In genomic region chr4:109136475-109137125, GRCm38 (mm10) we compare ENCODE assay signal across 12 mouse cellular contexts.
DNase-seq lines count a peak whose midpoint lies in the region; ATAC-seq and TF ChIP-seq lines count a peak whose summit lies in the region.
"Had no signal": no experiment of that assay in that cellular context is flagged by ENCODE, and none has a peak within 500 bp of the region (broad histone marks: within the 10 kb centered on the region; RNA-seq: fewer than 3 reads in every experiment).

No protein-coding gene starts in this region.

- H3K9ac ChIP-seq in CH12.LX (ENCODE audit: insufficient read depth, low read depth), result no peak overlapping the region
- H3K9ac ChIP-seq in forebrain, embryonic 16.5 days (replicated peaks; ENCODE audit: low read depth, low read length), result no peak overlapping the region
- H3K9ac ChIP-seq in midbrain, embryonic 13.5 days (replicated peaks), result no peak overlapping the region
- H3K9ac ChIP-seq: forebrain, embryonic 12.5 days; limb, embryonic 15.5 days had no signal

- intact Hi-C loops in gastrocnemius, adult 2 months (cut with DNase I), result loop anchor here (2.0 kb wide), 1 partner anchor 16 kb away; no protein-coding TSS in a partner anchor
- intact Hi-C loops in gastrocnemius, postnatal 14 days (cut with DNase I; ENCODE audit: low total_unique reads), result no loop called here

- H3K9me3 ChIP-seq in CH12.LX (replicated peaks; ENCODE audit: low read length), result no peaks in the 10 kb centered on the region
- H3K9me3 ChIP-seq in forebrain, embryonic 16.5 days (ENCODE audit: control insufficient read depth, low read length), result no peaks in the 10 kb centered on the region
- H3K9me3 ChIP-seq in midbrain, embryonic 13.5 days, result no peaks in the 10 kb centered on the region
- H3K9me3 ChIP-seq: forebrain, embryonic 12.5 days; limb, embryonic 15.5 days had no signal

- TF ChIP-seq EP300 in CH12.LX (IDR thresholded peaks at IDR 0.05; ENCODE audit: low read length), result peak; percentile 61; the same call in 1 of the 2 replicates

- H3K27ac ChIP-seq in gastrocnemius, adult 2 months, result peak overlapping the region; percentile 9; the same call in 1 of the 2 replicates
- no peak overlapping the region for H3K27ac ChIP-seq in CH12.LX (ENCODE audit: insufficient read depth, low read depth)
- peak overlapping the region; percentile 44 for H3K27ac ChIP-seq in macrophage
- H3K27ac ChIP-seq in thymus, adult 2 months (ENCODE audit: control insufficient read depth, insufficient read depth, low read length), result peak overlapping the region; percentile 60
- H3K27ac ChIP-seq in forebrain, embryonic 16.5 days (ENCODE audit: low read length), result no peak overlapping the region
- H3K27ac ChIP-seq in midbrain, embryonic 13.5 days, result no peak overlapping the region
- H3K27ac ChIP-seq: forebrain, embryonic 12.5 days; limb, embryonic 15.5 days had no signal

- H3K79me2 ChIP-seq in CH12.LX (replicated peaks; ENCODE audit: control insufficient read depth, extremely low read depth, insufficient read depth, poor library complexity, severe bottlenecking), result no peaks in the 10 kb centered on the region
- H3K79me2 ChIP-seq in macrophage (ENCODE audit: inconsistent target), result peaks cover 42% of the 10 kb centered on the region; the same call in 1 of the 2 replicates

- dilution Hi-C loops in CH12.LX (cut with MboI; ENCODE audit: extremely low pct_ligation_motif_present, extremely low pct_unique_long_range_greater_than_20kb, low sequenced_read_pairs), result no loop called here

- peaks cover 6 to 37% of the 10 kb centered on the region in 2 experiments; a peak in 3 of 4 replicates for H3K4me1 ChIP-seq in CH12.LX (ENCODE audit: control insufficient read depth in 1 of 2, insufficient read depth in 2 of 2)
- peaks cover 7% of the 10 kb centered on the region for H3K4me1 ChIP-seq in thymus, adult 2 months (replicated peaks; ENCODE audit: control insufficient read depth, insufficient read depth, low read length)
- no peaks in the 10 kb centered on the region for H3K4me1 ChIP-seq in forebrain, embryonic 16.5 days (replicated peaks; ENCODE audit: control insufficient read depth, insufficient read depth, low read length)
- no peaks in the 10 kb centered on the region for H3K4me1 ChIP-seq in midbrain, embryonic 13.5 days (replicated peaks)
- H3K4me1 ChIP-seq: forebrain, embryonic 12.5 days had no signal

- H3K36me3 ChIP-seq in CH12.LX (replicated peaks in 1 of 2; ENCODE audit: control insufficient read depth in 1 of 2, insufficient read depth in 1 of 2, low read length in 1 of 2) (peaks cover 0 to 3% of the 10 kb centered on the region in 2 experiments), macrophage (ENCODE audit: inconsistent target) (no peaks in the 10 kb centered on the region; the same call in 1 of the 2 replicates)
- no peaks in the 10 kb centered on the region for H3K36me3 ChIP-seq in thymus, adult 2 months (ENCODE audit: control insufficient read depth, insufficient read depth, low read length)
- no peaks in the 10 kb centered on the region for H3K36me3 ChIP-seq in forebrain, embryonic 16.5 days (ENCODE audit: control insufficient read depth, insufficient read depth)
- H3K36me3 ChIP-seq in midbrain, embryonic 13.5 days, result peaks cover 5% of the 10 kb centered on the region
- H3K36me3 ChIP-seq: forebrain, embryonic 12.5 days; limb, embryonic 15.5 days had no signal

- H3K4me3 ChIP-seq in gastrocnemius, adult 2 months, result no peak overlapping the region
- H3K4me3 ChIP-seq in CH12.LX (replicated peaks in 1 of 3; ENCODE audit: low read depth in 2 of 3, low read length in 2 of 3, poor library complexity in 1 of 3) (no peak overlapping the region), macrophage (ENCODE audit: inconsistent target) (no peak overlapping the region)
- no peak overlapping the region for H3K4me3 ChIP-seq in thymus, adult 2 months (ENCODE audit: control insufficient read depth, insufficient read depth, low read length)
- no peak overlapping the region for H3K4me3 ChIP-seq in forebrain, embryonic 16.5 days (replicated peaks; ENCODE audit: low read length)
- no peak overlapping the region for H3K4me3 ChIP-seq in midbrain, embryonic 13.5 days (replicated peaks)
- H3K4me3 ChIP-seq: forebrain, embryonic 12.5 days; limb, embryonic 15.5 days had no signal

- no peak overlapping the region for H3K4me2 ChIP-seq in CH12.LX (ENCODE audit: insufficient read depth, low read depth, poor library complexity, severe bottlenecking)
- H3K4me2 ChIP-seq in forebrain, embryonic 16.5 days (ENCODE audit: low read length), result no peak overlapping the region
- H3K4me2 ChIP-seq in midbrain, embryonic 13.5 days (replicated peaks), result no peak overlapping the region
- H3K4me2 ChIP-seq: forebrain, embryonic 12.5 days; limb, embryonic 15.5 days had no signal

- WGBS in macrophage (ENCODE audit: missing documents), result 11% methylated on average over 7 of the region's 7 CpGs
- 18% methylated on average over 7 of the region's 7 CpGs for WGBS in thymus, adult 2 months
- WGBS in forebrain, embryonic 16.5 days, result 91% methylated on average over 7 of the region's 7 CpGs
- 89% methylated on average over 7 of the region's 7 CpGs for WGBS in midbrain, embryonic 13.5 days

- DNase-seq in gastrocnemius, adult 2 months, result no peak
- DNase-seq in gastrocnemius, postnatal 14 days, result no peak
- peak; percentile 66 for DNase-seq in CH12.LX (ENCODE audit: extremely low read depth)
- peak; percentile 49 for DNase-seq in thymus, adult 2 months
- DNase-seq in gastrocnemius, adult 18-20 months (ENCODE audit: low spot score), result no peak
- DNase-seq: heart, postnatal 36 days; kidney, adult 8-10 months had no signal

- in situ Hi-C loops in CH12.LX (cut with MboI; ENCODE audit: low pct_ligation_motif_present, low pct_unique_long_range_greater_than_20kb, low sequenced_read_pairs), result no loop called here

- no peaks in the 10 kb centered on the region for H3K27me3 ChIP-seq in CH12.LX (replicated peaks)
- H3K27me3 ChIP-seq in thymus, adult 2 months (ENCODE audit: control insufficient read depth, insufficient read depth, low read length), result no peaks in the 10 kb centered on the region
- no peaks in the 10 kb centered on the region for H3K27me3 ChIP-seq in forebrain, embryonic 16.5 days (replicated peaks; ENCODE audit: control insufficient read depth, insufficient read depth, low read length)
- no peaks in the 10 kb centered on the region for H3K27me3 ChIP-seq in midbrain, embryonic 13.5 days
- H3K27me3 ChIP-seq: forebrain, embryonic 12.5 days; limb, embryonic 15.5 days had no signal

- no peak for TF ChIP-seq CTCF in gastrocnemius, adult 2 months (IDR thresholded peaks at IDR 0.05)
- TF ChIP-seq CTCF in CH12.LX (conservative IDR thresholded peaks at IDR 0.05 in 1 of 2, IDR thresholded peaks at IDR 0.05 in 1 of 2; ENCODE audit: low read depth in 2 of 2, low read length in 2 of 2), result no peak
- TF ChIP-seq CTCF in thymus, adult 2 months (IDR thresholded peaks at IDR 0.05; ENCODE audit: borderline replicate concordance, control insufficient read depth, extremely low read depth, insufficient read depth, low read length, poor library complexity), result no peak

- TF ChIP-seq POLR2A in CH12.LX (IDR thresholded peaks at IDR 0.05; ENCODE audit: low read depth, low read length), result no peak
- no peak for TF ChIP-seq POLR2A in thymus, adult 2 months (IDR thresholded peaks at IDR 0.05; ENCODE audit: control insufficient read depth, extremely low read depth, insufficient read depth, low read length, poor library complexity)

- no peak for ATAC-seq in forebrain, embryonic 16.5 days
- no peak for ATAC-seq in midbrain, embryonic 13.5 days

- TF ChIP-seq RAD21 in CH12.LX (IDR thresholded peaks at IDR 0.05; ENCODE audit: low read depth, low read length), result peak; percentile 11

TF ChIP-seq in CH12.LX, 34 proteins besides CTCF, POLR2A, EP300 and RAD21:
- TF ChIP-seq KAT2A (IDR thresholded peaks at IDR 0.05; ENCODE audit: insufficient replicate concordance, low read length) (no peak), CHD2 (IDR thresholded peaks at IDR 0.05; ENCODE audit: low read length) (no peak), MEF2A (IDR thresholded peaks at IDR 0.05; ENCODE audit: borderline replicate concordance, low read depth, low read length) (peak; percentile 41; the same call in 1 of the 2 replicates), PAX5 (IDR thresholded peaks at IDR 0.05; ENCODE audit: low read length) (no peak), IRF4 (IDR thresholded peaks at IDR 0.05; ENCODE audit: low read depth, low read length) (peak; percentile 30; the same call in 1 of the 2 replicates), ELF1 (IDR thresholded peaks at IDR 0.05; ENCODE audit: low read depth, low read length) (no peak), NELFE (IDR thresholded peaks at IDR 0.05; ENCODE audit: low read depth, low read length) (no peak), HCFC1 (IDR thresholded peaks at IDR 0.05; ENCODE audit: low read depth, low read length) (no peak), ETS1 (conservative IDR thresholded peaks at IDR 0.05; ENCODE audit: low read depth, low read length) (peak; percentile 62), USF2 (conservative IDR thresholded peaks at IDR 0.05; ENCODE audit: low read depth, low read length) (no peak), BHLHE40 (IDR thresholded peaks at IDR 0.05; ENCODE audit: low read depth, low read length) (peak; percentile 53), ZKSCAN1 (IDR thresholded peaks at IDR 0.05; ENCODE audit: borderline replicate concordance, low read depth, low read length) (no peak), MAX (IDR thresholded peaks at IDR 0.05; ENCODE audit: low read length) (0 out of 2 replicates have a peak, but pooled peaks have one; percentile 48)

Comparison
In these comparisons a context has a peak if more than half of its experiments do, and no peak if none do; other contexts are left out.
1. DNase-seq: peak in CH12.LX (single experiment) and thymus, adult 2 months (single experiment); none in gastrocnemius, adult 2 months (single experiment), gastrocnemius, postnatal 14 days (single experiment) and gastrocnemius, adult 18-20 months (single experiment).
2. H3K27ac ChIP-seq: peak in gastrocnemius, adult 2 months (single experiment), macrophage (single experiment) and thymus, adult 2 months (single experiment); none in CH12.LX (single experiment), forebrain, embryonic 16.5 days (single experiment) and midbrain, embryonic 13.5 days (single experiment).